Mouse (Mus musculus): ENCODE data around the gene Ppm1j.

DNA sequence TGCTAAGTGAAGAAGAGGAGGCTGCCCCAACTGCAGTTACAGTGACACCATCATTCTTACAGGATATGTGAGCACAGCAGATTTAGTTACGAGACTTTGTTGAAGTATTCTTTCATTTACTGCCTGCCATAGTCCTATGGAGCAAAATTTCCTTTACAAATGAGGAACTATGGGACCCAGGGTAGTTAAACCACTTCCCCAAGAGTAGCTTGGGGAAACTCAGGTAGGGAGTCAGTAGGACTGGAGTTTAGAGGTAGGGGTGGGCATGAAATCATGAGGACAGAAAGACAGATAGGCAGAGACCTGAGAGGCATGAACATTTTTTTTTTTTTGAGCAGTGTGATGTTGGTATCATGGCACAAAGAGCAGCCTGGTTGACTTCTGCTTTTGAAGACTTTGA, 37.0 kb upstream of the Ppm1j start:
- no peak for TF ChIP-seq CTCF (IDR thresholded peaks at IDR 0.05; ENCODE audit: extremely low read depth, insufficient read length, insufficient replicate concordance, low read depth, low read length)
- TF ChIP-seq POLR2A (IDR thresholded peaks at IDR 0.05; ENCODE audit: low read depth, low read length), result no peak
